Mouse (Mus musculus): ENCODE measurements at regions not wholly inside any gene's neighbourhood (a gene's known extent, or its start where the extent isn't known, plus 50 kb on each side); places are given as distances from the start of the nearest gene placed in this dataset.

- intact Hi-C loops (cut with DNase I) = no loop called here
- no peak for DNase-seq (ENCODE audit: low spot score in 2 of 2)
Measured at GRCm38 (mm10) chr4:93986189-93986588, 570.2 kb upstream of the Gm10306 start.

GRCm38 (mm10) chr4:93990273-93990869, 566.0 kb upstream of the Gm10306 start:
- no peak for DNase-seq (ENCODE audit: low spot score in 2 of 2)
- intact Hi-C loops (cut with DNase I) = no loop called here

- DNase-seq (ENCODE audit: low spot score in 2 of 2) = no peak
- intact Hi-C loops (cut with DNase I) = no loop called here
Measured at GRCm38 (mm10) chr4:94005818-94006217, 550.5 kb upstream of the Gm10306 start.

GRCm38 (mm10) chr4:94007088-94007768, 549.1 kb upstream of the Gm10306 start:
- DNase-seq (ENCODE audit: low spot score in 2 of 2) = peak in 1 of 2 experiments; percentile 14
- intact Hi-C loops (cut with DNase I) = no loop called here

GRCm38 (mm10) chr4:94015713-94016112, 540.6 kb upstream of the Gm10306 start:
- intact Hi-C loops (cut with DNase I) = no loop called here
- DNase-seq (ENCODE audit: low spot score in 2 of 2) = no peak

- intact Hi-C loops (cut with DNase I) = no loop called here
- peak; percentile 51 to 52 for DNase-seq (ENCODE audit: low spot score in 2 of 2)
Measured at GRCm38 (mm10) chr4:94017702-94018101, 538.6 kb upstream of the Gm10306 start.

- DNase-seq (ENCODE audit: low spot score in 2 of 2) = no peak
- intact Hi-C loops (cut with DNase I) = no loop called here
Measured at GRCm38 (mm10) chr4:94049629-94050310, 506.6 kb upstream of the Gm10306 start.

- intact Hi-C loops (cut with DNase I) = no loop called here
- no peak for DNase-seq (ENCODE audit: low spot score in 2 of 2)
Measured at GRCm38 (mm10) chr4:94052249-94053162, 503.8 kb upstream of the Gm10306 start.

GRCm38 (mm10) chr4:94073178-94073870, 483.0 kb upstream of the Gm10306 start:
- DNase-seq (ENCODE audit: low spot score in 2 of 2) = no peak
- intact Hi-C loops (cut with DNase I) = no loop called here

- intact Hi-C loops (cut with DNase I) = no loop called here
- no peak for DNase-seq (ENCODE audit: low spot score in 2 of 2)
Measured at GRCm38 (mm10) chr4:94082839-94083238, 473.5 kb upstream of the Gm10306 start.

GRCm38 (mm10) chr4:94094379-94094778, 462.0 kb upstream of the Gm10306 start:
- intact Hi-C loops (cut with DNase I) = no loop called here
- no peak for DNase-seq (ENCODE audit: low spot score in 2 of 2)

GRCm38 (mm10) chr4:94106941-94107340, 449.4 kb upstream of the Gm10306 start:
- intact Hi-C loops (cut with DNase I) = no loop called here
- no peak for DNase-seq (ENCODE audit: low spot score in 2 of 2)

GRCm38 (mm10) chr4:94116881-94117280, 439.5 kb upstream of the Gm10306 start:
- intact Hi-C loops (cut with DNase I) = no loop called here
- DNase-seq (ENCODE audit: low spot score in 2 of 2) = no peak

- intact Hi-C loops (cut with DNase I) = no loop called here
- no peak for DNase-seq (ENCODE audit: low spot score in 2 of 2)
Measured at GRCm38 (mm10) chr4:94124177-94124576, 432.2 kb upstream of the Gm10306 start.

- intact Hi-C loops (cut with DNase I) = no loop called here
- DNase-seq (ENCODE audit: low spot score in 2 of 2) = no peak
Measured at GRCm38 (mm10) chr4:94137921-94138320, 418.4 kb upstream of the Gm10306 start.

- intact Hi-C loops (cut with DNase I) = no loop called here
Measured at GRCm38 (mm10) chr4:94144901-94145801, 411.2 kb upstream of the Gm10306 start.

GRCm38 (mm10) chr4:94147964-94148533, 408.3 kb upstream of the Gm10306 start:
- intact Hi-C loops (cut with DNase I) = no loop called here
- no peak for DNase-seq (ENCODE audit: low spot score in 2 of 2)

More at GRCm38 (mm10) chr4:94144901-94145801, 411.2 kb upstream of the Gm10306 start:
- DNase-seq (ENCODE audit: low spot score in 2 of 2) = no peak

GRCm38 (mm10) chr4:94149056-94149455, 407.3 kb upstream of the Gm10306 start:
- intact Hi-C loops (cut with DNase I) = no loop called here
- DNase-seq (ENCODE audit: low spot score in 2 of 2) = no peak
